Mouse (Mus musculus): ENCODE measurements around the gene B4galnt1. TPM values are rescaled to one million over a fixed set of nuclear protein-coding genes. Genes with fewer than 3 reads are reported as not detected.

B4galnt1 gene
- polyA plus RNA-seq, 1 experiment from 2014 or later: 7.7 TPM

DNA sequence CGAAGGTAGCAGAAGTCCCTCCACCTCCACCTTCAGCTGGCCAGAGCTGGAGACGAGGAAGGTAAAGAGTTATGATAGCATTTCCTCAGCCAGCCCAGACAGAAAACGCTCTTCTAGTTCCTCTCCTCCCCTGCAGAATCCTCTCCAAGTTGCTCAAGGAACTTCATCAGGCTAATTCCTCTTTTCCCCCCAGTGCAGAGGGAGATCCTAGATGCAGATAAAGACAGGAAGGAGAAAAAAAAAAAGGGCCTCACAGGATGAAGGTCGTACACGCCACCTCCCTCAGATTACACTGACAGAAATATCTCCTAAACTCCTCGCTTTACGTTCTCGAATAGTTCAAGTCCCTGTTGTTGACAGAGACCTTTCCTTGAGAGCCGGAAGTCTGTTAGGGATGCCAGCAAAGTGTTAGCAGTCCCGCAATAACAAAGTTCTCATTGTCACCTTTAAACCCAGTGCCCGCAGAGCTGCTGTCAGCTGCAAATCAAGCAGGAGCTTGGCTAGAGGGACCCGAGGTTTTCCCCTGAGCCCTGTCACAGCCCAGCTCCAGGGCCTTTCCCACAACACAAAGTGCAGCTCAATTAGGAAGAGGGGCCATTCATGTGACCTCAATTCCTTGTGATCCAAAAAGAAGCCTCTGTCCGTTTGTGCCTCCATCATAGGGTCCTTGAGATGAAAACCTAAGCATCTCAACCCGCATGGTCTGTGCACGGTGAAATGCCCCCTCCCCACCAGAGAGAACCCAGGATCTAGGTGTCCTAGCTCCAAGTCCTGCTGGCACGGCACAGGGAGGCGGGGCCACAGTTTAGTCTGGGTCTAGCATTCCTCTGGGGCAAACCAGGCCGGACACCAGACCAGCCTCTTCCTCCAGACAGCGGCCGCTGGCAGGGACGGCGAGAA is 29.7 kb downstream of the B4galnt1 start:
- Histone ChIP-seq H3K9me3 (replicated peaks) (no peaks in the 10 kb centered on the region), H3K4me3 (replicated peaks) (peak overlapping the region; percentile 96), H3K4me2 (peak overlapping the region; percentile 94), H3K27me3 (no peaks in the 10 kb centered on the region), H3K4me1 (peaks cover 81% of the 10 kb centered on the region), H3K36me3 (peaks cover 50% of the 10 kb centered on the region), H3K9ac (peak overlapping the region; percentile 91), H3K27ac (peak overlapping the region; percentile 97)
- peak; percentile 64 for ATAC-seq (replicated peaks; ENCODE audit: low FRiP score)
- WGBS: 5% methylated on average over 22 of the region's 22 CpGs

GRCm38 (mm10) chr10:127195328-127196129 is 30.5 kb downstream of the B4galnt1 start, which contains the start of gene Dtx3:
Dtx3 (minus strand) TSS chr10:127195728.
- H3K9ac ChIP-seq: peak within 1 kb of the TSS; percentile 91
- ATAC-seq (replicated peaks; ENCODE audit: low FRiP score): peak; percentile 29
- under 1% methylated on average over 36 of the region's 47 CpGs for WGBS
- H3K27ac ChIP-seq: peak within 1 kb of the TSS; percentile 97
- H3K4me2 ChIP-seq: peak within 1 kb of the TSS; percentile 94
- H3K4me3 ChIP-seq (replicated peaks): peak within 1 kb of the TSS; percentile 96
- peaks cover 73% of the 10 kb centered on the region for H3K4me1 ChIP-seq
- H3K9me3 ChIP-seq (replicated peaks): no peaks in the 10 kb centered on the region
- H3K36me3 ChIP-seq: peaks cover 58% of the 10 kb centered on the region
- H3K27me3 ChIP-seq: no peaks in the 10 kb centered on the region

GRCm38 (mm10) chr10:127196392-127196791 is 31.4 kb downstream of the B4galnt1 start:
- H3K9ac ChIP-seq: peak overlapping the region; percentile 91; the same call in 1 of the 2 replicates

GRCm38 (mm10) chr10:127197104-127197503 is 32.1 kb downstream of the B4galnt1 start:
- no peak overlapping the region for H3K4me2 ChIP-seq
- H3K4me3 ChIP-seq (replicated peaks): no peak overlapping the region
- peaks cover 61% of the 10 kb centered on the region for H3K4me1 ChIP-seq
- peaks cover 61% of the 10 kb centered on the region for H3K36me3 ChIP-seq
- no peaks in the 10 kb centered on the region for H3K27me3 ChIP-seq
- H3K27ac ChIP-seq: peak overlapping the region; percentile 97
- ATAC-seq (replicated peaks; ENCODE audit: low FRiP score): no peak
- H3K9ac ChIP-seq: no peak overlapping the region
- 92% methylated on average over 8 of the region's 8 CpGs for WGBS
- H3K9me3 ChIP-seq (replicated peaks): no peaks in the 10 kb centered on the region

More at GRCm38 (mm10) chr10:127196392-127196791, 31.4 kb downstream of the B4galnt1 start:
- Histone ChIP-seq H3K4me2 (peak overlapping the region; percentile 94), H3K27me3 (no peaks in the 10 kb centered on the region), H3K4me1 (peaks cover 64% of the 10 kb centered on the region), H3K27ac (peak overlapping the region; percentile 97), H3K4me3 (replicated peaks) (peak overlapping the region; percentile 96), H3K36me3 (peaks cover 58% of the 10 kb centered on the region), H3K9me3 (replicated peaks) (no peaks in the 10 kb centered on the region)
- ATAC-seq (replicated peaks; ENCODE audit: low FRiP score): peak; percentile 80
- 3% methylated on average over 5 of the region's 5 CpGs for WGBS

- Histone ChIP-seq H3K27ac (peak overlapping the region; percentile 97), H3K9me3 (replicated peaks) (no peaks in the 10 kb centered on the region), H3K4me1 (peaks cover 57% of the 10 kb centered on the region), H3K27me3 (no peaks in the 10 kb centered on the region), H3K36me3 (peaks cover 61% of the 10 kb centered on the region), H3K4me3 (replicated peaks) (no peak overlapping the region), H3K9ac (no peak overlapping the region), H3K4me2 (no peak overlapping the region)
- no peak for ATAC-seq (replicated peaks; ENCODE audit: low FRiP score)
- 74% methylated on average over 11 of the region's 11 CpGs for WGBS
These were observed 32.6 kb downstream of the B4galnt1 start for GRCm38 (mm10) chr10:127197505-127198110.

- Histone ChIP-seq H3K36me3 (peaks cover 62% of the 10 kb centered on the region), H3K27ac (peak overlapping the region; percentile 45; the same call in 1 of the 2 replicates), H3K9me3 (replicated peaks) (no peaks in the 10 kb centered on the region), H3K9ac (no peak overlapping the region), H3K4me1 (peaks cover 49% of the 10 kb centered on the region), H3K4me3 (replicated peaks) (no peak overlapping the region), H3K4me2 (no peak overlapping the region), H3K27me3 (no peaks in the 10 kb centered on the region)
- 43% methylated on average over 2 of the region's 2 CpGs for WGBS
- ATAC-seq (replicated peaks; ENCODE audit: low FRiP score): no peak
These were observed 33.5 kb downstream of the B4galnt1 start for GRCm38 (mm10) chr10:127198492-127198891.

GRCm38 (mm10) chr10:127199068-127199467 is 34.0 kb downstream of the B4galnt1 start:
- Histone ChIP-seq H3K9me3 (replicated peaks) (no peaks in the 10 kb centered on the region), H3K9ac (no peak overlapping the region), H3K36me3 (peaks cover 67% of the 10 kb centered on the region), H3K4me1 (peaks cover 48% of the 10 kb centered on the region), H3K27ac (peak overlapping the region; percentile 45; the same call in 1 of the 2 replicates), H3K4me3 (replicated peaks) (no peak overlapping the region), H3K4me2 (no peak overlapping the region), H3K27me3 (no peaks in the 10 kb centered on the region)
- 46% methylated on average over 5 of the region's 5 CpGs for WGBS
- ATAC-seq (replicated peaks; ENCODE audit: low FRiP score): no peak

GRCm38 (mm10) chr10:127199474-127199873 is 34.4 kb downstream of the B4galnt1 start:
- no peak for ATAC-seq (replicated peaks; ENCODE audit: low FRiP score)
- H3K36me3 ChIP-seq: peaks cover 70% of the 10 kb centered on the region

DNA sequence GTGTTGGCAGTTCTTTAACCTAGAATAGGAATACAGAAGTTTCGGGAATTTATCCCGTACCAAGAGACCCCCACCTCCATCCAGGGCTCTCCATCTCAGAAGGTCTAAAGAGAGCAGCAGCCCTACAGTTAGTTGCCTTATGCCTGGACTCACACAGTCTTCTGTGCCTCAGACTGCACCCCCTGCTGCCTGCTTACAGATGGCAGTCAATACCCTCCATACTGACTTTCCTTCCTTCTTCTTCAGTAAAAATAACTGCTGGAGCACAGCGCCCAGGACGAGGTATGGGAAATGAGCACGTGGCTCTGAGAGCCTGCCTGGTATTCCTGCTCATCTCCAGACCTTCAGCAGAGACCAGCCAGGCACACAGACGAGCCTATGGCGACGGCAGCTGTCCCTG is 35.3 kb downstream of the B4galnt1 start:
- Histone ChIP-seq H3K9ac (no peak overlapping the region), H3K27me3 (no peaks in the 10 kb centered on the region), H3K27ac (no peak overlapping the region), H3K9me3 (replicated peaks) (no peaks in the 10 kb centered on the region), H3K4me3 (replicated peaks) (no peak overlapping the region), H3K36me3 (peaks cover 78% of the 10 kb centered on the region), H3K4me2 (no peak overlapping the region), H3K4me1 (peaks cover 36% of the 10 kb centered on the region)
- no peak for ATAC-seq (replicated peaks; ENCODE audit: low FRiP score)
- 83% methylated on average over 8 of the region's 8 CpGs for WGBS

More at GRCm38 (mm10) chr10:127199474-127199873, 34.4 kb downstream of the B4galnt1 start:
- no peaks in the 10 kb centered on the region for H3K27me3 ChIP-seq
- H3K4me1 ChIP-seq: peaks cover 44% of the 10 kb centered on the region
- H3K9ac ChIP-seq: no peak overlapping the region
- no peak overlapping the region for H3K27ac ChIP-seq
- no peaks in the 10 kb centered on the region for H3K9me3 ChIP-seq (replicated peaks)
- 78% methylated on average over 11 of the region's 11 CpGs for WGBS
- no peak overlapping the region for H3K4me3 ChIP-seq (replicated peaks)
- no peak overlapping the region for H3K4me2 ChIP-seq

- ATAC-seq (replicated peaks; ENCODE audit: low FRiP score): peak; percentile 60; the same call in 1 of the 2 replicates
- H3K36me3 ChIP-seq: peaks cover 90% of the 10 kb centered on the region
- H3K4me2 ChIP-seq: no peak overlapping the region
- no peak overlapping the region for H3K27ac ChIP-seq
- no peaks in the 10 kb centered on the region for H3K9me3 ChIP-seq (replicated peaks)
- no peak overlapping the region for H3K4me3 ChIP-seq (replicated peaks)
- peaks cover 14% of the 10 kb centered on the region for H3K4me1 ChIP-seq
- H3K9ac ChIP-seq: no peak overlapping the region
- 84% methylated on average over 3 of the region's 3 CpGs for WGBS
- H3K27me3 ChIP-seq: no peaks in the 10 kb centered on the region
These were observed 38.1 kb downstream of the B4galnt1 start for GRCm38 (mm10) chr10:127203106-127203505.

GRCm38 (mm10) chr10:127204589-127204988 is 39.6 kb downstream of the B4galnt1 start:
- H3K27me3 ChIP-seq: no peaks in the 10 kb centered on the region
- H3K27ac ChIP-seq: no peak overlapping the region
- H3K9ac ChIP-seq: no peak overlapping the region
- ATAC-seq (replicated peaks; ENCODE audit: low FRiP score): no peak
- no peaks in the 10 kb centered on the region for H3K9me3 ChIP-seq (replicated peaks)
- 89% methylated on average over 5 of the region's 5 CpGs for WGBS
- peaks cover 85% of the 10 kb centered on the region for H3K36me3 ChIP-seq
- no peak overlapping the region for H3K4me2 ChIP-seq
- peaks cover 4% of the 10 kb centered on the region for H3K4me1 ChIP-seq
- H3K4me3 ChIP-seq (replicated peaks): no peak overlapping the region
